ENCODE assay signal across 17 mouse cellular contexts in genomic region chr17:27291176-27291575, GRCm38 (mm10).
DNase-seq lines count a peak whose midpoint lies in the region; TF ChIP-seq lines count a peak whose summit lies in the region.
"Had no signal": no experiment of that assay in that cellular context is flagged by ENCODE, and none has a peak within 500 bp of the region (broad histone marks: within the 10 kb centered on the region; RNA-seq: fewer than 3 reads in every experiment).

No protein-coding gene starts in this region.

- no peak overlapping the region for H3K4me3 ChIP-seq in gastrocnemius, adult 2 months
- H3K4me3 ChIP-seq: embryonic facial prominence, embryonic 15.5 days; erythroblast, embryonic 14.5 days; forebrain, embryonic 10.5 days; heart, embryonic 10.5 days; heart, embryonic 15.5 days; hindbrain, embryonic 13.5 days had no signal

- intact Hi-C loops in gastrocnemius, adult 2 months (cut with DNase I): no loop called here
- intact Hi-C loops in left cerebral cortex, postnatal 4 days (cut with DNase I): no loop called here
- intact Hi-C loops in left cerebral cortex, postnatal 25 days (cut with DNase I): no loop called here

- no peak for TF ChIP-seq CTCF in gastrocnemius, adult 2 months (IDR thresholded peaks at IDR 0.05)

- DNase-seq in gastrocnemius, adult 2 months: peak; percentile 17
- no peak for DNase-seq in gastrocnemius, adult 18-20 months (ENCODE audit: low spot score)
- DNase-seq in left cerebral cortex, postnatal 4 days: peak; percentile 26
- no peak for DNase-seq in left cerebral cortex, postnatal 25 days (ENCODE audit: low spot score in 2 of 2)
- peak; percentile 48 for DNase-seq in testis, postnatal 10 days (ENCODE audit: low spot score)
- DNase-seq in testis, postnatal 14 days (ENCODE audit: low spot score): no peak
- DNase-seq: adrenal gland, adult 8-10 months; embryo, embryonic 11 days; heart, adult 18-20 months; heart, postnatal 14 days had no signal

- no peak overlapping the region for H3K27ac ChIP-seq in gastrocnemius, adult 2 months
- H3K27ac ChIP-seq: embryonic facial prominence, embryonic 15.5 days; forebrain, embryonic 10.5 days; heart, embryonic 10.5 days; heart, embryonic 15.5 days; hindbrain, embryonic 13.5 days; hindbrain, postnatal 0 days had no signal

Comparison
In these comparisons a context has a peak if more than half of its experiments do, and no peak if none do; other contexts are left out.
1. DNase-seq: peak in gastrocnemius, adult 2 months (single experiment), left cerebral cortex, postnatal 4 days (single experiment) and testis, postnatal 10 days (single experiment); none in gastrocnemius, adult 18-20 months (single experiment), left cerebral cortex, postnatal 25 days (0 of 2) and testis, postnatal 14 days (single experiment).